Mouse (Mus musculus) MEL (cell line): ENCODE results near the gene Gm49342.

Experiments used
- BHLHE40 ChIP-seq: IDR thresholded peaks from 2 replicates; pipeline ENCODE4 v1.6.1; 2012; ENCODE audit warnings: low read depth, mild to moderate bottlenecking, inconsistent platforms, low read length, improper control_type of control experiment, borderline replicate concordance
- CHD2 ChIP-seq: IDR thresholded peaks from 2 replicates; pipeline ENCODE4 v1.6.1; 2011; ENCODE audit warnings: low read length, improper control_type of control experiment
- CTCF ChIP-seq, 3 experiments: IDR thresholded peaks in 2 of 3; conservative IDR thresholded peaks in 1 of 3; 2 replicates each; pipeline ENCODE4 v1.5.1; 2011 to 2012; ENCODE audit warnings: low read length in 3 of 3, low read depth in 2 of 3, mild to moderate bottlenecking in 2 of 3, improper control_type of control experiment in 1 of 3, inconsistent platforms in 1 of 3, mixed read lengths in 1 of 3, moderate library complexity in 1 of 3; ENCODE audit not compliant: control insufficient read depth in 1 of 3, insufficient read depth in 1 of 3, poor library complexity in 1 of 3, severe bottlenecking in 1 of 3
- E2F4 ChIP-seq: IDR thresholded peaks from 2 replicates; pipeline ENCODE4 v1.6.1; 2011; ENCODE audit warnings: low read depth, low read length, improper control_type of control experiment, borderline replicate concordance
- EP300 ChIP-seq, 2 experiments: IDR thresholded peaks; 2 replicates each; pipeline ENCODE4 v1.6.1; 2011; ENCODE audit warnings: improper control_type of control experiment in 2 of 2, low read length in 2 of 2, low read depth in 1 of 2, mild to moderate bottlenecking in 1 of 2
- NELFE ChIP-seq: IDR thresholded peaks from 2 replicates; pipeline ENCODE4 v1.6.1; 2011; ENCODE audit warnings: low read depth, low read length, improper control_type of control experiment
- NRF1 ChIP-seq: IDR thresholded peaks from 2 replicates; pipeline ENCODE4 v1.6.1; 2014; ENCODE audit warnings: low read depth, mild to moderate bottlenecking, inconsistent platforms, low read length, improper control_type of control experiment, moderate library complexity; ENCODE audit not compliant: poor library complexity, insufficient read depth, severe bottlenecking
- POLR2A ChIP-seq, 2 experiments: IDR thresholded peaks; 2 replicates each; pipeline ENCODE4 v1.6.1; 2011 to 2012; ENCODE audit warnings: low read length in 2 of 2, mild to moderate bottlenecking in 2 of 2, control low read depth in 1 of 2, improper control_type of control experiment in 1 of 2, low read depth in 1 of 2, moderate library complexity in 1 of 2; ENCODE audit not compliant: control insufficient read depth in 1 of 2, insufficient read depth in 1 of 2, poor library complexity in 1 of 2
- TAL1 ChIP-seq: IDR thresholded peaks from 2 replicates; pipeline ENCODE4 v1.6.1; 2012; ENCODE audit warnings: mild to moderate bottlenecking, inconsistent platforms, low read length, moderate library complexity, mixed read lengths
- UBTF ChIP-seq: IDR thresholded peaks from 2 replicates; pipeline ENCODE4 v1.6.1; 2012; ENCODE audit warnings: low read depth, mild to moderate bottlenecking, inconsistent platforms, low read length, improper control_type of control experiment, moderate library complexity, borderline replicate concordance; ENCODE audit not compliant: insufficient read depth
- USF1 ChIP-seq: IDR thresholded peaks from 2 replicates; pipeline ENCODE4 v1.6.1; 2014; ENCODE audit warnings: low read depth, mild to moderate bottlenecking, inconsistent platforms, low read length, improper control_type of control experiment, moderate library complexity

DNA sequence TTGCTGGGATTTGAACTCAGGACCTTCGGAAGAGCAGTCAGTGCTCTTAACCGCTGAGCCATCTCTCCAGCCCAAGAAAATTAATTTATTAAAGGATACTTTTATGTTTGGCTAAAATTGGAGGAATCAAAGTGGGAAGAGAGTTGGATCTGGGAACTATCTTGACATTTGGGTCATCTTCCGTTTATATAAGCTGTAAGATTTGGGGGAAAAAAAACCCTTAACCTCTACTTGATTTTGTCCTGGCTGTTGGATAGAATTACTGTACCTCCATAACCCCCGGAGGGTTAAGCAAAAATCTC, 39.5 kb upstream of the Gm49342 start:
- no peak for TF ChIP-seq CTCF (IDR thresholded peaks at IDR 0.05 in 2 of 3, conservative IDR thresholded peaks at IDR 0.05 in 1 of 3; ENCODE audit: control insufficient read depth in 1 of 3, insufficient read depth in 1 of 3, low read depth in 2 of 3, low read length in 3 of 3, poor library complexity in 1 of 3, severe bottlenecking in 1 of 3)
- no peak for TF ChIP-seq E2F4
- no peak for TF ChIP-seq POLR2A (IDR thresholded peaks at IDR 0.05; ENCODE audit: control insufficient read depth in 1 of 2, insufficient read depth in 1 of 2, low read depth in 1 of 2, low read length in 2 of 2, poor library complexity in 1 of 2)
- no peak for TF ChIP-seq USF1
- TF ChIP-seq BHLHE40 = no peak
- no peak for TF ChIP-seq NRF1
- TF ChIP-seq EP300 (IDR thresholded peaks at IDR 0.05; ENCODE audit: low read depth in 1 of 2, low read length in 2 of 2) = no peak
- no peak for TF ChIP-seq CHD2
- TF ChIP-seq TAL1 = no peak
- no peak for TF ChIP-seq NELFE
- no peak for TF ChIP-seq UBTF
